Mouse (Mus musculus) CH12.LX (cell line): ENCODE data around the gene Klk11.

Source experiments
- CTCF ChIP-seq, 2 experiments: IDR thresholded peaks in 1 of 2; conservative IDR thresholded peaks in 1 of 2; 2 replicates each; pipeline ENCODE4 v1.5.1; 2011 to 2012; ENCODE audit warnings: low read depth in 2 of 2, low read length in 2 of 2, improper control_type of control experiment in 1 of 2, inconsistent platforms in 1 of 2, mild to moderate bottlenecking in 1 of 2, moderate library complexity in 1 of 2
- E2F4 ChIP-seq: IDR thresholded peaks from 2 replicates; pipeline ENCODE4 v1.6.1; 2011; ENCODE audit warnings: low read depth, low read length, improper control_type of control experiment; ENCODE audit not compliant: insufficient replicate concordance
- ELF1 ChIP-seq: IDR thresholded peaks from 2 replicates; pipeline ENCODE4 v1.6.1; 2014; ENCODE audit warnings: low read depth, mild to moderate bottlenecking, inconsistent platforms, low read length, improper control_type of control experiment
- KAT2A ChIP-seq: IDR thresholded peaks from 2 replicates; pipeline ENCODE4 v1.6.1; 2012; ENCODE audit warnings: low read length, improper control_type of control experiment, inconsistent platforms; ENCODE audit not compliant: insufficient replicate concordance
- MYC ChIP-seq: IDR thresholded peaks from 2 replicates; pipeline ENCODE4 v1.6.1; 2011; ENCODE audit warnings: low read depth, mild to moderate bottlenecking, improper control_type of control experiment, low read length
- POLR2A ChIP-seq: IDR thresholded peaks from 2 replicates; pipeline ENCODE4 v1.6.1; 2011; ENCODE audit warnings: low read depth, mild to moderate bottlenecking, improper control_type of control experiment, low read length
- ZC3H11A ChIP-seq: IDR thresholded peaks from 2 replicates; pipeline ENCODE4 v1.6.1; 2012; ENCODE audit warnings: low read depth, mild to moderate bottlenecking, inconsistent platforms, low read length, improper control_type of control experiment
- ZNF384 ChIP-seq: IDR thresholded peaks from 2 replicates; pipeline ENCODE4 v1.6.1; 2012; ENCODE audit warnings: low read depth, low read length, improper control_type of control experiment, inconsistent platforms

- TF ChIP-seq POLR2A (no peak), CTCF (conservative IDR thresholded peaks at IDR 0.05 in 1 of 2, IDR thresholded peaks at IDR 0.05 in 1 of 2; ENCODE audit: low read depth in 2 of 2, low read length in 2 of 2) (no peak), MYC (no peak), KAT2A (no peak), ZNF384 (no peak), ELF1 (no peak), E2F4 (no peak), ZC3H11A (no peak)
These were observed 5.8 kb upstream of the Klk11 start, which contains the start of gene Klk12 for GRCm38 (mm10) chr7:43768597-43768996.
